Mouse (Mus musculus): ENCODE results near the gene Cage1.

The Cage1 gene

DNA sequence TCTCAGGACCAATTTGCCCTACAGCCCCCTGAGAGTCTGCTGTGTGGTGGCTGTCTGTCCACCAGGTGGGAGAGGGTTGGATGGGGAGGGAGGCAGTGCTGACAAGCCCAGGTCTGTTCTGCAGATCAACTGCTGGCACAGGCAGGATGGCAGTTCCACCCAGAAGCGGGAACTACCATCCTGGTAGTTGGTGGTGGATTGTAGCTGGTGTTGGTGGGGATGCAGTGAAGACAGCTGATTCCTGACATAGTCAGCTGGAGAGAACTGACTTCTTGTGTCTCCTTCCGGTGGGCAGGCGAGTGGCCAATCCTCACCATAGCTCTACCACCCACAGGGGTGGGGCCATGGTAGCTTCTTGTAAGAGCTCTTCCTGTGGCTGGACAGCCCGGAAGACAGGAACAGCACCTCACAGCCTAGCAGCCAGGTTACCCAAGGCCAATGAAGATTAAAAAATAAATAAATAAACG lies 26.4 kb downstream of the Cage1 start:
- DNase-seq (ENCODE audit: low spot score in 2 of 2): no peak

DNA sequence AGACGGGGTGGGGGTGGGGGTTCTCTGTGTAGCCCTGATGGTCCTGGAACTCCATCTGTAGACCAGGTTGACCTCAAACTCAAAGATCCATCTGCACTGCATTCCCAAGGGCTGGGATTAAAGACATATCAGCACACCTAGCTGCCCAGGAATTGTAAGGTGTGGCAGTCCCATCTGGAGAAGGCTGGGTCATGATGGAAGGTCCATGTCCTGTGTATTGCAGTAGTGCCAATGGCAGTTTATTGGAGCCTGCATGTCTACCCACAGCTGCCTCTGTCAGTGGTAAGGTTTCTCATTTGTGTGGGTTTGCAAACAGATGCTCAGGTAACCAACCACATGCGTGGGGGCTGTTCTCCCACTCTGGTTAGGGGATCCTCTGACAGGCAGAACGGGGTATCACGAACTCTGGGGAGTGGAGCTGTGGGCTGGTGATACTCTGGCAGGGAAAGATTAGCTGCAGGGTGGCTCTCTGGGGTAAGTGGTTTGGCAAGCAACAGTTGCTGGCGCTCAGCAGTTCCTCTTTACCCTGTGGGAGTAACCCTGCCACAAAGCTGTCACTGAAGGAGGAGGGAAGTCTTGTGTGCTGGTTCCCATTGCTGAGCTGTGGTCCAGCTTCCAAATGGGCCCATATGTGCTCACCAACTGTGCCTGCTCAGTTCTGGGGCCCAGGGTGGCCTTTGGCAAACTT lies 27.0 kb downstream of the Cage1 start:
- DNase-seq (ENCODE audit: low spot score in 2 of 2): no peak

DNA sequence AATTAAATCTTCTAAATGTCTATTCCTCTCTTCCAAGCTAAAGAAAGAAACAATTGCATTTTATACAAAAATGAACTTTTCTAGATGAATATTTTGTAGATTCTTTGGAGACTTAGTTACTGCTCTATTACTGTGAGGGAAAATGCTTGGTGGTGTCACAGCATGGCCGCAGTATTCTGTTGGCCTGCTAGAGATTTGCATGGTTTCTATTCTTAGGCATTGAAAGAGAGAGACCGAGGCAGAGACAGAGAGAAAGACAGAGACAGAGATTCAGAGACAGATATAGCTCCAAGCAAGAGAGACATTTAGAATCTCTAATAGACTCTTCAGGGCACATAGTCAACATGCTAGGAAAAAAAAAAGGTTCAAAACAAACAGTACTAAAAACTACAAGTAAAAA lies 28.9 kb downstream of the Cage1 start:
- DNase-seq (ENCODE audit: low spot score in 2 of 2): no peak

DNA sequence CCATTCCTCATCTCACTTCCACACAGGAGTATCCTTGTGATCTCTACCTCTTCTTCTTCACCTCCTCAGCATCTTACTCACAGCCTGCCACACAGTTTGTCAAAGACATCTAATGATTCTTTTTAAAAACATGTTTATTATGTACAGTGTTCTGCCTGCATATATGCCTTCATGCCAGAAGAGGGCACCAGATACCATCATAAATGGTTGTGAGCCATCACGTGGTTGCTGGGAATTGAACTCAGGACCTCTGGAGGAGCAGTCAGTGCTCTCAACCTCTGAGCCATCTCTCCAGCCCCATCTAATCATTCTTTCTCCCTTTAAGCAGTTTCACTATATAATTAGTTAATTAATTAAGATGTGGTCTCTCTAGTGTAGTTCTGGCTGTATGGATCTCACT lies 34.4 kb downstream of the Cage1 start:
- no peak for DNase-seq (ENCODE audit: low spot score in 2 of 2)

GRCm38 (mm10) chr13:37999713-38000112 lies 37.2 kb downstream of the Cage1 start:
- DNase-seq (ENCODE audit: low spot score in 2 of 2): no peak

GRCm38 (mm10) chr13:37994405-37994749 lies 42.5 kb downstream of the Cage1 start:
- DNase-seq (ENCODE audit: low spot score in 2 of 2): no peak

DNA sequence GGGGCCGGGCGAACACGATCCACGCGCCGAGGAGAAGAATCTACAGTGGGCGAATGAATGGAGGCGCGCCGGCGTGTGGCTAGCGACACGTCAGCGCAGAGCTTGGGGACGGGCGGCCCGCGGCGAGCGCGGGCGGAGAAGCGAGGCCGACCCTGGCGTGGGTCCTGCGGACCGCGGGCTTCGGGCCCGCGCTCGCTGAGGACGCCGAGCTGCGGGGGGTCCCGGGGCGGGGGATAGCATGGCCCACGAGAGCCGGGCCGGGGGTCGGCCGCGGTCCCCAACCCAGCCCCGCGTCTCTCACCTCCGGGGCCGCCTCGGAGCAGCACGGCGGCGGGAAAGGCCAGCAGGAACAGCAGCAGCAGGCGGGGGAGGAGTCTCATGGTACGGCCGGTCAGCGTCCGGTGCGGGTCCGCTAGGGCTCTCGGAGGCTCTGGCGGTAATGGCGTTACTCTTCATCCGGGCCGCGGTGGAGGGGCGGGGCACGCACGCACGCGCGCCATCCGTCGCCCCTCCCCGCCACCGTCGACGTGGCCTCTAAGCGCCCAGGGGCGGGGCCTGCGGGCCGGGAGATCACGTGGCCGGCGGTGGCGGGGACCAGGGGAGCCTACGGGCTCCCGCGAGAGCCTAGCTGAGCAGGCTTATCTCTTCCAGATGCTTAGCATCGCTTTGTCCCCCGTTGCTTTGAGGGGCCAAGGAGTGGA lies 43.0 kb downstream of the Cage1 start, which contains the start of gene Ssr1:
Gene Ssr1, minus strand, starts transcription at position 514 of the 701 bp plus-strand sequence.
- DNase-seq (ENCODE audit: low spot score in 2 of 2): peak; percentile 97

- DNase-seq (ENCODE audit: low spot score in 2 of 2): no peak
Observed at GRCm38 (mm10) chr13:37993376-37993703, 43.5 kb downstream of the Cage1 start.

DNA sequence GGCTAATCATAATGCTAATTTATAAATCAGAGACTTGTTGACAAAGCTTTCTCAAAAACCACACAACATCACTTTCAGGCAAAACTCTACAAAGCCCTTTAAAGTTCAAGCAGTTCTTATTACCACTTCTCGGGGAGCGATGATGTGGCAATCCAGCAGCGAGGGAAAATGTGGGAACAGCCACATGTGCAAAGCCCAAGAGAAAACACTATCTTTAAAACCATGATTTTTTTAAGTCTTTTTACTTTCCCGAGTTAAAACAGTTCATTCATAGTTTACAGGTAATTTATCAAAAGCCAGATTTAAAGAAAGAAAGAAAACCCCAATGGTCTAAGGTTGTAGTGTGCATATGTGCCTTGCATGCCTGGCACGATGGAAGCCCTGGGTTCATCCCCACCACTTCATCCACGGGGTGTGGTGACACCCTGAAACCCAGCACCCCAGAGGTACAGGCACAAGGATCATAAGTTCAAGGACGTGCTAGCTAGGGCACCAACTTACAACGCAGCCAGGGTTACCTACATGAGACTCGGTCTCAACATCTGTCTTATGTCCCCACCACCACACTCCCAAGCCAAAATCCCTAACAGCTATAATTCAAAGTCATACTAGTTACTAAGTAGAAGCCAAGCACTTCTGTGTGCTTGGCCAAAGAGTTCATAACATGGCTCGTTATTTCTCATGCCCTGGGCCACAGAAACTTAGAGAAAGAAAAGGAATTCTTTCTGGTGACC lies 44.1 kb downstream of the Cage1 start:
- peak in 1 of 2 experiments; percentile 28 for DNase-seq (ENCODE audit: low spot score in 2 of 2)

DNA sequence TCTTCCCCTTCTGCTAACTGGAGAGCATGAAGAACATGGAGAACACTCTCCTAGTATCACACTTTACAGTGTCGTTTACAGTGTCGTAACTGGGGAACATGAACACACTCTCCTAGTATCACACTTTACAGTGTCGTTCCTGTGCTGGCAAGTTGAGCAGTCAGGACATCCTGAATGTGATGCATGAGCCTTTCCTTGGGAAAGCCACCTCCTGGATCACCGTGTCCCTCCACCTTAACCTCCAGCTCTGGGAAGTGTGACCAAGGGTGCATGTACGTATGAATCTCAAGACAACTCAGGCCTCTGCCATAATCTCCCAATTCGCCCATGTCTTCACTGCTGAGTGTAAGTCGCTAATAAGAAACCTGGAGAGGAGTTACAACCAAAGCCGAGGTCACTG lies 47.2 kb downstream of the Cage1 start:
- DNase-seq (ENCODE audit: low spot score in 2 of 2): no peak

- no peak for DNase-seq (ENCODE audit: low spot score in 2 of 2)
Observed at GRCm38 (mm10) chr13:37986166-37986565, 50.7 kb downstream of the Cage1 start.

GRCm38 (mm10) chr13:37981063-37981462 lies 55.8 kb downstream of the Cage1 start:
- DNase-seq (ENCODE audit: low spot score in 2 of 2): no peak

- no peak for DNase-seq (ENCODE audit: low spot score in 2 of 2)
Observed at GRCm38 (mm10) chr13:37980346-37980745, 56.5 kb downstream of the Cage1 start.

GRCm38 (mm10) chr13:37979506-37979905 lies 57.4 kb downstream of the Cage1 start:
- DNase-seq (ENCODE audit: low spot score in 2 of 2): no peak

DNA sequence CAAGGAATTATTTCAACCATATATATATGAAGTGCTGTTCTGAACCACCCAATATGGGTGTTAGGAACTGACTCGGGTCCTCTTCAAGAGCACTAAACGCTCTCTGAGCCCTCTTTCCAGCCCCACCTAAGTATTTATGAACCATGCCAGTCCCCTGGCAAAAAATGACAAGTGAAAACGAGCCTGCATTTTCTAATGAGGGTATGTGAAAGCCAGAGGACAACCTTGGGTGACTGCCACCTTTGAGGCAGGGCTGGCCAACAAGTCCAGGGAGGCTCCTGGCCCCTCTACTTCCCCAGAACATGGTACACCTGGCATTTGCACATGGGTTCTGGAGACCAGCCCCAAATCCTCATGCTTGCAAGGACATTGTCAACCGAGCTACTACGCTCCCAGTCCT lies 62.1 kb downstream of the Cage1 start:
- no peak for DNase-seq (ENCODE audit: low spot score in 2 of 2)

- no peak for DNase-seq (ENCODE audit: low spot score in 2 of 2)
Observed at GRCm38 (mm10) chr13:37974036-37974435, 62.8 kb downstream of the Cage1 start.

DNA sequence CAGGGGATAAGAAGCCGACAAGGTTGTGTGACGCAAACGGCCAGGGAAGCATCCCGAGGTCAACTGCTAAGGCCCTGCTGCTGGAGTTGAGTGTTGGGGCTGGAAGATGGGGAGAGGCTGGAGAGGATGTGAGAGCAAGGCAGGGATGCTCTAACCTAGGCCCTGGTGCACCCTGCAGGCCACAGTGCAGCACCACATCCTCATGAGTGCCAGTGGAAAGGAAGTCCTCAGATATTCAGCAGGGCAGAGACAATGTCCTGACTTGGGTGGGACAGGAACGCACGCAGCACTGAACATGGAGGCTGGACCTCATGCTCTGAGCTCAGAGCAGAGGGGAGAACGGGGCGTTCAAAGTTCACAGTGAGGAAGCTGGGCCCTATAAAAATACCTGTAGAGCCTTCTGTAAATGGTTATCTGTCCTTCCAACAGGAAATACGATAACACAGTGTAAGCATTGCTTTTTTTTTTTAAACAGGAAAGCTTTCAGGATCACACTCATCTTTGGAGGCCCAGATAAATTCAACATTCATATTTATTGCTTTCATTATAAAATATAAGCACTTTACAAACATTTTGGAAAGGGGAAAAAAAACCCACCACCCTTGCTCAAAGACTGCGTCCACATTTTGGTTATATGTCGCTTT lies 65.9 kb downstream of the Cage1 start:
- no peak for DNase-seq (ENCODE audit: low spot score in 2 of 2)

- peak in 1 of 2 experiments; percentile 81 for DNase-seq (ENCODE audit: low spot score in 2 of 2)
Observed at GRCm38 (mm10) chr13:37969988-37970387, 66.9 kb downstream of the Cage1 start.

GRCm38 (mm10) chr13:37969337-37969736 lies 67.5 kb downstream of the Cage1 start:
- peak; percentile 83 to 89 for DNase-seq (ENCODE audit: low spot score in 2 of 2)

GRCm38 (mm10) chr13:37967565-37967964 lies 69.3 kb downstream of the Cage1 start:
- DNase-seq (ENCODE audit: low spot score in 2 of 2): no peak

DNA sequence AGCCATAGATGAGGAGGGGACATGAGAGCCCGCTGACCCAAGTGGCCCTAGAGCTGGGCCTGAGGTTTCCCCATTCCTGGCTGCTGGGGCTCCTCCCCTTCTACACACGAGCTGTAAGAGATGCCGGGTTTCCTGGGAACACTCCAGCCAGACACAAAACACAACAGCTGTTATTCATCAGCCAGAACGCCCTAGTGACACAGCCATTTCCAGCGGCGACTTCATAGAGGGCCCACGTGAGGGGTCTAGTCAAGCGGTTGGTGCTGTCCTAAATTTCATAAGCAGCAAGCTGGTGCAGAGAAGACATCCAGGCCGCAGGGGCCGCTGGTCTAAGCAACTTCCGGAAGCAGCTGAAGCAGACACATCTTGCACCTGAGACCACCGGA lies 69.8 kb downstream of the Cage1 start:
- DNase-seq (ENCODE audit: low spot score in 2 of 2): no peak
